Mouse (Mus musculus) adrenal gland, postnatal 4 days (tissue): ENCODE measurements at regions not wholly inside any gene's neighbourhood (a gene's known extent, or its start where the extent isn't known, plus 50 kb on each side); places are given as distances from the start of the nearest gene placed in this dataset.
"Not testable (repeated sequence)": the region's sequence is repeated elsewhere in the genome, so short reads cannot be mapped to it uniquely, and the experiment has no call there.

ENCODE experiments used
- DNase-seq, 2 experiments: peaks; one replicate each; pipeline ENCODE4 v3.0.0; 2021 to 2022; ENCODE audit warnings: low spot score in 2 of 2, mixed read lengths in 2 of 2

DNA sequence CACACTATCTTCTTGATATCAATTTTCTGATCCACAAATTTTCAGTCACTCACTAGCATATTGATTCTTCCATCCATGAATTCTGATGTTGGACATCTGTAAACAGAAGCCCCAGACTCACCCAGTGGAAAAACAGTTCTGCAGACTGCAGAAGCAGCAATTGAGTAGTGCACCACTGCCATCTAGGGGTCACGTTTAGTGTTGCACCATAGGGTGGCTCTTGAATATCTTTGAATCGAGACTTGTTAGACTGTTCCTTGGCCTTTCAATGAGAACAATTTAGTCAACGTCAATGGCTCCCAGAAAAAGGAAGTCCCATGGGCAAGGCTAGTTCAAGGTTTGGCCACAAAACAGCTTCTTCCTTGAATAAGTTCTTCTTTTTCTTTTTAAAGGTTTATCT lies 828.1 kb downstream of the Gm10330 start:
- not testable (repeated sequence) for DNase-seq

DNA sequence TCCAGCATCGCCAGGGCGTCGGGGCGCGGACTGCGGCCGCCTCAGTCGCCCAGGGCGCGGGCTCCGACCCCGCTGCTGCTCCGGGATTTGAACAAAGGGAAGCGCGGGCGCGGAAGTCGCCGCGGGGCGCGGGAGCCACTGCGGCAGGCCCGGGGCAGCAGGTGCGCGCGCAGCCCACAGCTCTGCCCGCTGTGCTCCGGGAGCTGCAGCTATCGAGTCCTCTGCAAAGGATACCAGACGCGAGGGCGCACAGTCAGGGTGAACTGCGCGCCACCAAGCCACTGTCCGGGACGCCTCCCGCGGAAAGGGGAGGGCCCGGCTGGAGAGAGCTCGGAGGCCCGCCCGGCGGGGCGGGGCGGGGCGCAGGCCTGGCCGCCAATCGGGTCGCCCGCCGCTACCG lies 873.9 kb downstream of the Gm10330 start:
- DNase-seq: peak in 1 of 2 experiments; percentile 2
